Mouse (Mus musculus) regulatory T cell (primary cell): Measurements from ENCODE around the gene Fbxw8.

ENCODE experiments used
- in situ Hi-C: fragments of 300-600 bp; cut with MboI, MseI; formaldehyde crosslinking; loops from one replicate; pipeline ENCODE4 v1.15.1; 2025; ENCODE audit warnings: high pct_unique_total_duplicates

Gene Fbxw8

DNA sequence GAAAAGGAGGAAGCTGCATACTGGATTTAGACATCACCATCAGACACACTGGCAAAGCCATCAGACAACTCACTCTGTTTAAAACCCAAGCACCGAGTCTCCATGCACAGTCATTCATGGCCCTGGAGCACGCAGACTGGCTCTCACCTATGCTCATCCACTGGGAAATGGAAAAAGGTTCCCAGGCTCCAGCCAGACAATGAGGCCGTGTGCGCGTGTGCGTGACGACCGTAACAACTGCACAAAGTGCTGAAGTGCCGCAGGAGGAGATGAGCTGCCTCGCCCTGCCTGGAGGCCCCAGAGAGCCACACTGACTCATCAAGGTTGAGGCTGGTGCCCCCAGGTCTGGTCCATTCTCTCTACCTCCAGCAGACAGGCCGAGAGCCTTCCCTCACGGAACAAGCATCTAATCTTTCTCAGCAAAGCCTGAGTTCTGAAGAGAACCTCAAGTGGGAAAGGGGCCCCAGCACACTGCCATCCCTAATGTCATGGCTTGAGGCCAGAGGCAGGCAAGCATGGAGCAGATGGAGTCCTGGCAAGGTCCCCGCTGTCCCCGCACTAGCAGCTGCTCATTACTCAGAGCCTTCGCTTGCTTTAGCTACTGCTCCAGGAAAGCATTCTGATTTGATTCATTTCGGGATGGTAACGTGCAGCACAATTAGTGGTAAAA lies 47.0 kb downstream of the Fbxw8 start:
- in situ Hi-C loops, result no loop called here

DNA sequence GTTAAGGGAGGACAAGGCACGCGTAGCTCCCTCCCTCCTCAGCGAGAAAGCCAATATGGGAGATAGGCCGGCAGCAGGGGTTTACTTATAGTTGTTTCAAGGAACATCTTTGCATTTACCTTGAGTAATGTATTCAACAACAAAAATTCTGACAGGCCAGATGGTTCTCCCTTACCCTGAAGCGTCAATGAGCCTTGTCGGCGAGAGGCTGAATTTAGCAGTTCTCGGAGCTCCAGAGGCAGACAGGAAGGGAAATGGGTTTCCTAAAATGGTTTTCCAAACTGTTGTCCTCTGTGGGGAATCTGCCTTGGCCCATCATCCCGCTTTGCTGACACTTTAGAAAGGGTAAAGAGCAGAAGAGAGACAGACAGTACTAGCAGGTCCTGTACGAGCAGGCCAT lies 48.6 kb downstream of the Fbxw8 start:
- in situ Hi-C loops, result no loop called here

DNA sequence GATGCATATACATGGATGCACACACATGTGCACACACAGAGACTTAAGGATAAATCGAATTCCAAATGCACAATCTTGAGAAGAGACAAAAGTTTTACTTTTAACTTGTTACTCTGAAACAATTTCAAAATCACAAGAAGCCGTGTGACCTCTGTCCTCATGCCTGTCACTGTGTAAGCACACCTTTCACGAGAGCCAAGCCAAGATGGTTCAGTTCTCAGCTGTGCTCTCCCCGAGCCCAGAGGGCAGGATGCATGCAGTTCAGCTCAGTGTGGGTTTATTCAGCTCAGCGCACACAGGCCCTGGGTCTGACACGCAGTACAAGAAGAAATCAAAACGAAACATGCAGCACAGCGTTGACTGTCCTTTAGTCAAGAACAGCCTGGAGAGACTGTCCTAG lies 49.7 kb downstream of the Fbxw8 start:
- in situ Hi-C loops, result no loop called here

DNA sequence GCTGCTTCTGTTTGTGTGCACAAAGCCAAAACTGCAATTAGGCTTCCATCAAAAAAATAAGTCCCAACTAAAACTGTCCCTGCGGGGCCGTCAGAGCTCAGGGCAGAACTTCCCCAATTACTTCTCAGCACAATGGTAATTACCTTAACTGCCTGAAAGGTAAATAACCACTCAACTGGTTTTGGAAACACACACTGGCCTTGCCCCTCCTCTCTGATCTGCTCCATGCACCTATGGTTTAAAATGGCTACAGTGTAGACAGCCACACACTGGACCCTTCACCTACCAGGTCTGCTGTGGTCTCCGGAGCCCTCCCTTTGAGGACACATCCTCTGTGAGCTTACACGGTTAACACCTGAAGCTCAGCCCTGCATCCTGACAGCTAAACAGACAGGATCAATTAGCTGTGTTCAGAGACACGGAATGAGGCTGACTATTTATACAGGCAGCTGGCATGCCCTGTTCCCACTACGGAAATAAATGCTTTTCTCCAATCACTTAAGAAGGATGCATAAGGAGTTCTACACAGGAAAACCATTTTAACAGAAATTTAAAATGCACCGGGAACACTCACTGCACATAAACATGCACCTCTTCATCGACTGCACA lies 55.3 kb downstream of the Fbxw8 start:
- in situ Hi-C loops, result no loop called here

DNA sequence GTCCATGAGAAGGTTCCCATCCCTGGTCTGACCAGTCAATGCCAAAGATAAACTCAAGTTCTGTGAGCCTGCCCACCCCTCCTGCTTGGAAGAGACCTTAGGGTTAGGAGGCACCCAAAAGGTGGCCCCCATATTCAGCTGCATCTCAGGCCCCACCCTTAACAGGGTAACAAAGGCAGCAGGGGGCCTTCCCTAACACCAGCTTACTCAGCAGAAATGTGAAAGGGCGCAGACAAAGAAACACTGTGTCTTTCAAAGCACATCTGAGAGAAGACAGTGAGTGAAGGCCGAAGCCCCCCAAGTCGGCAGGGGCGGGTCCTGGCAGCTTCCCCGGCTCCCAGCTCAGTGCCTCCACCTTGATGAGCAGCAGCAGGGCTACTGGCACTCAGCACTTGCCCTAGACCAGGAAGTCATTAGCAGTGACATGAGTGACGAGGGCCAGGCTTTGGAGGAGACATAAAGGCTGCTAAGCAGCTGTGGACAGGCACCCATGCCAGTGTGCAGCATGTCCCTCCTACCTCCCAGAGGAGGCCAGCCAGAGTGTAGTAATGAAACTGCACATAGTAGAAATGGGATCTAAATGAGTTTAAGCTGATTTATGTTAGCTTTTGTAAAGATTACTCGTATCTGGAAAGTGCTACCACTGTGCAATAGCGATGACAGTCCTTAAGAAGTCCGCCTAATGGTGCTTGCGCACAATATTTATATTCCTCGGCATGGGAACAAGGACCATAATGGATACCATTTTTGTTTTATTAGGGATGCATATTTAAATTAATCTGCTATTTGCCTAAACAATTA lies 56.0 kb downstream of the Fbxw8 start:
- in situ Hi-C loops, result no loop called here

DNA sequence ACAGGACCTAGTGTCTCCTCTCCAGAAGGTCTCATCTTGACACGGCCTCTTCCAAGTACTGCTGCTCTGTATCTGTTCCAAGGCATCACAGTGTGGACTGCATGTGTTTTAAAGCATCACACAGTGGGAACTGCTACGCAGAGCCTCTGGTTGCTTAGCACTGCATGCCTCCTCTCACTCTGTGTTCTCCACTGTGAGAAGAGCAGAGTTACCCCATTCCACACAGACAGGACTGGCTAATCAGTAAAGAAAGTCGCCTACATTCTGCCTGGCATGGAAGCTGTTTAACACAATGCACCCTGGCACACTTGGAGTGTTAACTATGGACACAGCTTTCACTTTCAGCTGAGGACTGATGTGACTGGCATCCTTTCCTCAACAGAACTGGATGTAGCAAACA lies 58.9 kb downstream of the Fbxw8 start:
- in situ Hi-C loops, result no loop called here

DNA sequence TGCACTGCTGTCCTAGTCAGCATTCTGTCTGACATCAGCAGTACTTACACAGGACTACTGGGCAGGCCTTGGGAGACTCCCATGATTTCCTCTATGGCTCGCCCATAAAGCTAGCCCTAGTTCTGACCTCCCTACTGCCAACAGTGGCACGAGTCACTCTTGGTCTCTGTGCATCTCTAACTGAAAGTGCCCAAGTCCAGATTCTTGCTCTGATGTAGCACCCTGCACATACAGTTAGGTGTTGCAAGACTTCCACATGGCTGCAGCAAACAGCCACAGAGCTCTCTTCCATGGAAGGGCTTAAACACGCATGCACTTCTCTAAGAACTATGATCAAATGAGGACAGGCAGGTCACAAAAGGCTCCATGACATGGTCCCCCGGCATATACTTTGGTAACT lies 59.4 kb downstream of the Fbxw8 start:
- in situ Hi-C loops, result no loop called here

DNA sequence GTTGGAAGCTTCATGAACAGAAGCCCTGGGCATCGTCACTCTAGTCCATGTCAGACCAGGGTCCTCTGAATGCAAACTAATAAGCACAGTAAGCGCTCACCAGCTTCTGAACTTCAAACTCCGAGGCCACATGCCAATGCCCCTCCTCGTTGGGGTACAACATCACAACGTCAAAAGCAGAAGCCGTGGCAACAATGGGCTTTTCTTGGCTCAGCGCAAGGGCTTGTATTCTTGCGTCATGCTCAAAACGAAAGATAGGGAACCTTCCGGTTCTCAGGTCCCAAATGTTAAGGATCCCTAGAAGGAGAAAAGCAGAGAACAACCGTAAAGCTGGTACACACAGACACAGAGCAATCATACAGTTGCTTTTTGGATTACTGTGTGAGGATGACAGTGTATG lies 59.8 kb downstream of the Fbxw8 start:
- in situ Hi-C loops, result no loop called here

DNA sequence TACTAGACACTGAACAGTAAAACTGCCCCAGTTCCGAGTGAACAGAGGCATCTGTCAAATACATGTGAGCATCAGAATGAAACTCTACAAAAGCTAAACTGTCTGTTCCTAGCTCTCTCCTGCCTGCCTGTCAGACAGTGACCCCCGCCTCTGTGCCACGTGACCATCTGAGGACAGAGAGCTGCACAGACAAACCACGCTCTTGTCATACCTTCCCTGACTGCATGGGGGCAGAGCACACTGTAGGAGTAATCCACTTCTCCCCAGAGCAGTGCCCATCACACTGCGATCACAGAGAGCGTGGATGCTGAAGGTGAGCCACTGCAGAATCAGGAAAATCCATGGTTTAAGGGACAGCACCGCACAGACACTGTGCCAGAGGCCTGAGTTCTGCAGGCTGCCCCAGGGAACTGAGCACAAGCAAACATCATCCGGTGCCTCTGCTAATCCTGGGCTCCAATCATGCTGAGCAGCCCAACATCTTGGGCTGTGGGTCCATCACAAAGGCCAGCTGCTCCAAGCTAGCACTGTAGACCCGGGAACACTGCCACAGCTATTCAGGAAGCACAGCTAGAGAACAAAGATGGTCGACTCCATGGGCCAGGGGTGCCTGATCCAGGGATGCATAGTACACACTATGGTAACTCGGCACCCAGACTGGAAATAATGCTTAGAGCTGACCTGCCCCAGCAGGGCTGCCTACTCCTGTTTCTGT lies 61.8 kb downstream of the Fbxw8 start:
- in situ Hi-C loops, result no loop called here

DNA sequence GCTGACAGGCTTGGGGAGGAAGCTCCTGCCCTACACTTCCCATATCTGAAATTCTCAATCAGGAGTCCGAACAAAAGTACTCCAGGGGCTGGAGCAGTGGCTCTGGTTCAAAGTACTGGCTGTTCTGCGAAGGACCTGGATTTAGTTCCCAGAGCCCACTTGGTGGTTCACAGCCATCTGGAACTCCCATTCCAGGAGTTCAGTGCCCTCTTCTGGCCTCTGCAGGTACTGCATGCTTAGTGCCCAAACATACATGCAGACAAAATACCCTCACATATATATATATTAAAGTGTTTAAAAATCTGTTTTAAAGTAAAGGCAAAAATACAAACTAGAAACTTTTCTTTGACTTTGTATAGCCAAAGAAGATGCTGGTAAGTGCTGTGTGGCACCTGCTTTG lies 64.4 kb downstream of the Fbxw8 start:
- in situ Hi-C loops, result no loop called here

DNA sequence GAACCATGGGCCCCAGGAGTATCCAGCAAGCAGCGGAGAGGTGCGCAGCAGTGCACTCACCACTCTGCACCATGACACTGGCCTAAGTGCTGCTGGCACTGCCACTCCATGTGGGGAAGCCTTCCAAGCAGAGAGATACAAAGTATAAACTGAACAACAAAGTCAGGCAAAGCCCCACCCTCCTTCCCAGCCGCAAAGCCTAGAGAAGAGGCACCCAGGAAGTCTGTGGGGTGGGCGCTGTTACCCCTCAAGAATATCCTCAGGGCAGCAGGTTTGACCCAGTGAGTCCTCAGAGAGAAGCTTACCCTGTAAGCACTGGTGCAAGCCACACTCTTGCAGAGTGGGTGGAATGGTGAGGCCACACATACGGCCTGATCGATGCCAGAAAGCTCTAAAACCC lies 65.2 kb downstream of the Fbxw8 start:
- in situ Hi-C loops, result no loop called here

DNA sequence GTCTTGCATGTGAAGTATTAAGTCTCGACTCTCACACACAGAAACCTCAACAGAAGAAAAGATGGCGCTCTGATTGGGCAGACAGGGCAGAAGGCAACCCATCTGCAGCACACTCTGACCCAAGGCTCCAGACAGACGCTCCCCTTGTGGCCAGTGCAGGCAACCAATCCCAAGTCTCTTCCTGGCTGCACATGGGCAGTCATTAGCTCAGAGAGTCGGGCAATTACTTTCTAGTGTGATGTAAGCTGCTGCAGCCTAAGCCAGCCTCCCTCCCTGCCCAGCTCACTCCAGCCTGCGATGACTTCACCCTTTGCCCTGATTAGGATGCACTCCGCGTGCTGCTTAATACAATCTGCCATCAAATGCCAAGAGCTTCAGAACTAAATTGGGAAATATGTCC lies 66.2 kb downstream of the Fbxw8 start:
- in situ Hi-C loops, result no loop called here

DNA sequence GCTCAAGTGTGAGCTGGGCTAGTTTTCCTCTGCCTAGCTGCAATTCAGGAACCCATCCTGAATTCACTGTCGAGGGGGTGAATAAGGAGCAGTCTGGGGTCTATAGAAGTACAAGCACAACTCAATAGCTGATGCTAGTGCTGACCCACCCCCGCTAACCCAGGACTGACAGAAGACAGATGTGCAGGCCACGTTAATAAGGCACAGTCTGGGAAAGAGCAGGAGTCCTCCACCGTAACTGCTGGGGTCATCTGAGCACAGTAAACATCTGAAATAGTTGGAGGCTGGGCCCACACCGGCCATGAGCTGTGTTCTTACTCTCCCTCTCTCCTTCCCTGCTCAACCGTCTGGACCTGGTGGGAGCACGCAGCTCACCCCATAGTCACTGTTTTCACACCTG lies 68.3 kb downstream of the Fbxw8 start:
- in situ Hi-C loops, result no loop called here

DNA sequence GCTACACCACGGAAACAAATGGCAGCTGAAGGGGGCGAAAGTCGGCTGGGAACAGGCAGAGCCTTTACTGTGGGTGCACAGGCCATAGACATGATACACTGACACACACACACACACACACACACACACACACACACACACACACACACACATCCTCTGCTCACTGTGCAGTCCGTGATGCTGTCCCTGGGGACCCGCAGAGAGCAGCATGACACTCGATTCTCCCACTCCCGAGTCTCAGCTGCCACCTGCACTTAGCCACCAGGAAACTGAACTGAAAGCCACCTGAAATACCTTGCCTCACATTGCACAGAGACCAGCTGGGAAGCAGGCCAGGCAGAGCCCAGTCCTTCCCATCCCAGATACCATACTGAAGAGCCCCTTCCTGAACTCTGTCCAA lies 70.0 kb downstream of the Fbxw8 start:
- in situ Hi-C loops, result no loop called here

DNA sequence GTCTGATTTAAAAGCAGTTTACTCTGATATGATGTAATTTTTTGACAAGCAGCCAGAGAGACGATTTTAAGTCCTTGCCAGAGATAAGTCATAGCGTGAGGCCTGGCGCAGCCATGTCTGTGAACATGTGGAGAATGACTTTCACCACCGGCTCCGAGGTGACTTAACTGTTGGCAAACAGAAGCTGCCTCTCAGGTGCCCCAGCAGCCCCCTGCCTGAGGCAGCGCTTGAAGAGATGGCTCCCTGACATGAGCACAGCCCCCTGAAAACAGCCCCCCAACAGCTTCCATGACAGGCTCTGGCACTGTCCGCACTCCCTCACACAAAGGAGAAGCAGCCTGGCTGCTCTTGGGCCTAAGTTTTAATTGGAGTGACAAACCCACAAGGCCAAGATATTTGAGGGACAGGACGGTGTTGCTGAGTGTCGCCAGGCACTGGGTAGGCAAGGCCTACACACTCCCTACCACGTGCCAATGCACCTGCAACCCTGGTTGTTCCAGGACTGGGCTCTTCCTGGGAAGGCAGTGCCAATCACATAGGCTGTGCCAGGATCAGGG lies 71.0 kb downstream of the Fbxw8 start:
- in situ Hi-C loops, result no loop called here

DNA sequence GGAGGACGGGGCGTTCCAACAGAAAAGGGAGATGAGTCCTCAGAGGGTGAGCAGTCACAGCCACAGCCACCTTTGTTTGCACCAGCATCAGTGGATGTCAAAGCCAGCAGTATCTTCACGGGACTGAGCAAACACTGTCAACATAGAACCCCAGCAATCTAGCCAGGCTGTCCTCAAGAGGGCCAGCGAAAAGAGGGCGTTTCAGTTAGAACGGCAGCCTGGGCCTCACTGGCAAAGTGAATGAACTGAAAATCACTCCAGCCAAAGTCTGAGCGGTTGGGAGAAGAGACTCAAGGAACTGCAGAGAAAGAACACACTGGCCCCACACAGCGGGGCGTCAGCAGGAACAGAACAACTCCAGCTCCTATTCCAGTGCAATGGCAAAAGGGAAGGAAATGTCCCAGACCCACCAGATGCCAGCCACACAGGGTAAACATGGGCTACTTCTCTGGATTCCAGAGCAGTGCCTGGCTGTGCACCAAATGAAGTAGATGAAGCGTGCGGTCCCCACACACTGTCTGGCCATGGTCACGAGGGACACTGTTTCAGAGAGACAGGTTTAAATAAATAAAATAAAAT lies 72.1 kb downstream of the Fbxw8 start:
- in situ Hi-C loops, result no loop called here

DNA sequence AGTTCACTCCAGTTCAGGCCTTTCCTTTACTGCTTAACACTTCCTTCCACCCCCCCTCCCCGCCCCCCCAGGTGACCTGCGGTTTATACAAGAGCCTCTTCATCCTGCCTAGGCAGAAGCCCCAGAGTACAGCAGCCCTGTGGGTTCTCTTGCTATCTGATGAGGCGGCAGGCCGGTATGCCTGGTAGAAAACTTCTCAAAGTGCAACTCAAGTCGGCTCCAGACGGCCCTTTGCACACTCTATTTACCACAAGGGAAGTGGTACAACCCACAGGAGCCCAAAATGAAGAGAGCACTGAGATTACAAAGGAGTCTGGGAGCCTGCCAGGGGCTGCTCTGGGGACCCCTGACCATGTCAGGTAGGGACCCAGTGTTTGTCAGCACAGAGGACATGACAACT lies 73.3 kb downstream of the Fbxw8 start:
- in situ Hi-C loops, result no loop called here

DNA sequence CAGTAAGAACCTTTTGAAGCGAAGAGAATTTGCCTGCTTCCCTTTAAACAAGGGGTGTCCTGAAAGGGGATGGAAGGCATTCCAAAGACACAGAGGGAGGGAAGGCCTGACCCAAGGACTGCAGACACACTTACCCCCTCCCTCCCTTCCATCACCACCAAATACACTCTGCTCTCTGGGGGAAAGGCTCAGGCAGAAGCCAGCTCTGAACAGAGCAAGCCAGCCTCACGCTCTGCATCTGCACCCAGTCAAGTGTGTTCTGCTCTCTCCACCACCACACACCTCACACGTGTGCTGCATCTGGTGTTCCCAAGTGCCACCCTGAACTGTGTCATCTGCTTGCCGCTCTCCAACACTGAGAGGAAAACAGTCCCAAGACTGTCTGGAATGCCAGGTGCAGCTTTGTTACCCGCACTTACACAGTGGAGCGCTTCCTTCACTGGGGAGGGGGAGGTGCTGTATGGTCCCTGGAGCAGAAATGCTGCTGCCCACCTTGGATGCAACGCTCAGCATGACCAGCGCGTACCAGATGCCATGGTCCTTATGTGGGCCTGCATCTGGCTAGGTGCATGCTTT lies 73.8 kb downstream of the Fbxw8 start:
- in situ Hi-C loops, result no loop called here

DNA sequence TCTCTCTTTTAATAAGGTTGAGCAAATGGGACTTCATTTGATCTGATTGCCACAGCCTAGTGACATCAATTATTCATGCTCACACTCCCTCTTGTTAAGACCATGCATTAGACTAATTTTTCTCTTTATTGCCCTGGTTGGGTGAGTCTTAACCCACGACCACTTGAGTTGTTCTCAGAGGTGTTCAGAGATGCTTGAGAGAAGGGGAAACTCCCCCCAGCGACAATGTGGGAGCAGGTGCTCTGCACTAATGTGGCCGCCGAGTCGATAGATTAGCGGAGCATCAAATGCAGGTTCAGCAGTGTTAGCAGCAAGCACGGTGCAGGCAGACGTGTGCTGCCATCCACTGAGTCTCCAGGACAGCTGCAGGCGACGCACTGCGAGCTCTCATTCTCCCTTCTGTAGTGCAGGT lies 75.4 kb downstream of the Fbxw8 start:
- in situ Hi-C loops, result no loop called here

DNA sequence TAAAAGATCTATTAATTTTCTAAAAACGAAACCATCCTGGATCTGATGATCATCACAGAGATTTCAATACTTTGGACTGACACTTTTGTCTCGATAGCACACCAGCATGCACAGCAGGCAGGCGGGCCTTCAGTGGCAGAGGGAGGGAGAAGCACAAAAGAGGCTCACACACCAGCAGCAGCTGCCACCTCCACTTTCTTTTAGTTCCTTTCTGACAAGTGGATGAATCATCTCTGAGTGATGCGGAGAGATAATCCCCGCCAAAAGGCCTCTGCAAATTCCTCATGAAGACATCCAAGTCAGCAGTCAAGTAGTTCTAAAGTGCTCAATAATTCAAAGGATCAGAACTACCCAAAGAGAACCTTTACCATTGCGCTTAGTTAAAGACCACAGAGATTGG lies 75.9 kb downstream of the Fbxw8 start:
- in situ Hi-C loops, result no loop called here

DNA sequence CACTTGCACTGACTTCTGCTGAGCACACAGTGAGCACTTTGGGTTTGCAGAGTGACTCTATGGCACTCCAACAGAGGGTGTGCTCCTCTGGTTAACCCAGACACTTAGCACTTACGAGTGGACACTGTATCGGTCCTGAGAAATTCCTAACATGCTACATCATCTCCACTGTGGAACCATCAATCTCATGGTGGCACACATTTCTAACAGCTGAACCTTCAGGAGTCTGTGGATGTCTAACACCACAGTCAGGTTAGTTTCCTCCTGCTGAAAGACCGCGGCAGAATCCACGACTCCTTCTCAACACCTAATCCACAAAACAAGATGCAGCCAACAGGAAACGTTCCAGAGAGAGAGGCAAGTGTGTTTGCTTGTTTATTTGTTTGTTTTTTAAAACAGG lies 76.7 kb downstream of the Fbxw8 start:
- in situ Hi-C loops, result no loop called here
